Mouse (Mus musculus) stomach, embryonic 15.5 days (tissue): ENCODE results near the gene Grin2c. TPM values are rescaled to one million over a fixed set of nuclear protein-coding genes. Genes with fewer than 3 reads are reported as not detected.

Source experiments
- ATAC-seq: fragments of 200-750 bp; cut with Nextera tagmentation; 2 replicates; pipeline ENCODE4 v1.8.0; 2017; ENCODE audit warnings: low read depth, moderate number of reproducible peaks, moderate TSS enrichment; ENCODE audit not compliant: insufficient read depth, low FRiP score
- H3K27ac ChIP-seq: fragments of 300-500 bp; sonication (generic); 2 replicates; pipeline ENCODE4 v1.5.1; 2015; ENCODE audit warnings: mild to moderate bottlenecking, inconsistent platforms
- H3K27me3 ChIP-seq: fragments of 300-500 bp; sonication (generic); replicated peaks from 2 replicates; pipeline ENCODE4 v1.6.1; 2015; ENCODE audit warnings: inconsistent platforms
- H3K36me3 ChIP-seq: fragments of 300-500 bp; sonication (generic); 2 replicates; pipeline ENCODE4 v1.6.1; 2015; ENCODE audit warnings: inconsistent platforms
- H3K4me1 ChIP-seq: fragments of 300-500 bp; sonication (generic); 2 replicates; pipeline ENCODE4 v1.6.1; 2015; ENCODE audit warnings: inconsistent platforms
- H3K4me2 ChIP-seq: fragments of 300-500 bp; sonication (generic); 2 replicates; pipeline ENCODE4 v1.6.1; 2015; ENCODE audit warnings: mild to moderate bottlenecking, inconsistent platforms
- H3K4me3 ChIP-seq: fragments of 300-500 bp; sonication (generic); replicated peaks from 2 replicates; pipeline ENCODE4 v1.5.1; 2015; ENCODE audit warnings: inconsistent platforms
- H3K9ac ChIP-seq: fragments of 300-500 bp; sonication (generic); 2 replicates; pipeline ENCODE4 v1.6.1; 2015; ENCODE audit warnings: inconsistent platforms
- H3K9me3 ChIP-seq: fragments of 300-500 bp; sonication (generic); 2 replicates; pipeline ENCODE4 v1.6.1; 2016; ENCODE audit warnings: inconsistent platforms
- WGBS: fragments of 180-500 bp; shearing (Covaris S2); methylation state at CpG from one replicate; pipeline ENCODE4 v1.1.7; 2015; 5-methylcytosine and 5-hydroxymethylcytosine counted together
- polyA plus RNA-seq: library from polyadenylated mRNA; unstranded; fragments of >200 nt; fragmentation: Nextera tagmentation; extraction: Ambion mirVana; gene quantifications from 2 replicates; pipeline ENCODE4 v1.2.1, GENCODE M21; 2015

Gene Grin2c
- polyA plus RNA-seq, 1 experiment from 2014 or later = 0.12 TPM

DNA sequence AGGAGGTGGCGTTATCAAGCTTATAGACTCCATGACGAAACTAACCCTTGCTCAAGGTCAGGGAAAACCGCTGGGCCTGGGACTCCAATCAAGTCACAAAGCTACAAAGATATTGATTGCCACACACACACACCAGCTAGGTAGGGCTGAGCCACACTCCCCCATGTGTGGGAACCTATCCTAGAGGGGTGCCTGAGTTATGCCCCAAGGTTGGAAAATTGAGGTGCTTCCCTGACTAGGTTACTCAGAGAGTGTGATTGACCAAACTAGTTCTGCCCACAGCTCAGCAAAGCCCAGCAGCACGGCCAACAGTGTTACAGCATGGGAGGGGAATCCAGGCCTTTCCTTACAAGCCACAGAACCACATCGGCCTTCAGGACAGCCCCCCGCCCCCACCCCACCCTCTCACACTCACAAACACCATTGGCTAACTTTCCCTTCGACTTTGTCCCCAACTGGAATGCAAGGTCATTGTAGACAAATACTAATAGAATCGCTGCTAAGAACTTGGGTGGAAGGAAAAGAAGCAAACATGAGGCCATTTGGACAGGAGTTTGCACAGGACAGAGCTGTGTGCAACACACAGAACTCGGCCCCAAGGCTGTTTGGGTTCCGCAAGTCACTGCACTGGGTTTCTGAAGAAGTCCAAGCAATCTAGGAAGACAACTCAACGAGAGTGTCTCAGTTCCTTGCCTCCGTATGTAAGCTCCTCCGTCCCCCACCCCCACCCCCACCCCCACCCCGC is 25.8 kb upstream of the Grin2c start:
- Histone ChIP-seq H3K27ac (peak overlapping the region; percentile 77), H3K9me3 (no peaks in the 10 kb centered on the region), H3K9ac (no peak overlapping the region), H3K4me1 (peaks cover 20% of the 10 kb centered on the region), H3K4me3 (no peak overlapping the region), H3K36me3 (no peaks in the 10 kb centered on the region), H3K4me2 (no peak overlapping the region), H3K27me3 (no peaks in the 10 kb centered on the region; the same call in none of the 2 replicates)
- WGBS = 40% methylated on average over 14 of the region's 14 CpGs
- no peak; the same call in none of the 2 replicates for ATAC-seq

DNA sequence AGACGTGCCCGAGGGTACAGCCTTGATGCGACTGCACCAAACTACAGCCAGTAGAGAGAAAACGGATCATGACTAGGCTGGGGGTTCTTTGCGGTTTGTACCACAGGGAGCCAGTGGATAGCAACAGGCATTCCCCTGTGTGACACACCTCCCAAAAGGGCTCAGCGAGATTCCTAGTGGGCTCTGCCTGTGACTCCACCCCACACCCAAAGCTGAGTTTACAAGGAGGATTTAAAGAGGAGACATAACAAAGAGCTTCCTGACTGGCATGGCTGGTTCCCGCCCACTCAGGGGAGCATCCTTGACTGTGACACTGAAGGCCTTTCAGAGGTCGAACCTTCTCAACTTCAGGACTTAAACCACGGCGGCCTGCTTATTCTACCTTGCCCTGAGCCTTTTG is 24.5 kb upstream of the Grin2c start:
- WGBS = 70% methylated on average over 10 of the region's 10 CpGs
- ATAC-seq = no peak
- peak overlapping the region; percentile 77 for H3K27ac ChIP-seq

DNA sequence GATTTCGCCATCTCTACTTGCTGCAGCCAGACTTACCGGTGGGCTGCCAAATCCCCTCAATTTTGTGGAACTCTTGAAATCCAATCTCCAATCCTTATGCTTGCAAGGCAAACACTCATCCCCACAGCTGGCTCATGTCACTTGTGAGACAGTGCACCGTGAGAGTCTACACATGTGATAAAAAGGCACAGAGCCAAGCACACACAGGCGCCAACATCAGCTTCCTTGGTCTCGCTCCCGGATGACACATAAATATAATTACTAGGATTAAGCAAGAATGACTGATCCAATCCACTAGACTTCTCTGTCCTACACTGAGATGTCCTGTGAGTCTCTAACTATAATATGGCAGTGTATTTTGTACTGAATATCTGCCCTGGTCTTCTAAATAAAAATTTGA is 23.9 kb upstream of the Grin2c start:
- H3K9ac ChIP-seq = no peak overlapping the region
- H3K9me3 ChIP-seq = no peaks in the 10 kb centered on the region
- peak; percentile 24; the same call in 1 of the 2 replicates for ATAC-seq
- H3K27ac ChIP-seq = peak overlapping the region; percentile 77
- 28% methylated on average over 6 of the region's 6 CpGs for WGBS
- no peak overlapping the region for H3K4me3 ChIP-seq
- H3K36me3 ChIP-seq = no peaks in the 10 kb centered on the region
- H3K27me3 ChIP-seq = no peaks in the 10 kb centered on the region
- no peak overlapping the region for H3K4me2 ChIP-seq
- H3K4me1 ChIP-seq = peaks cover 16% of the 10 kb centered on the region

More for the DNA sequence above, 24.5 kb upstream of the Grin2c start:
- Histone ChIP-seq H3K36me3 (no peaks in the 10 kb centered on the region), H3K9me3 (no peaks in the 10 kb centered on the region), H3K4me2 (no peak overlapping the region), H3K4me1 (peaks cover 16% of the 10 kb centered on the region), H3K4me3 (no peak overlapping the region), H3K9ac (no peak overlapping the region), H3K27me3 (no peaks in the 10 kb centered on the region)

DNA sequence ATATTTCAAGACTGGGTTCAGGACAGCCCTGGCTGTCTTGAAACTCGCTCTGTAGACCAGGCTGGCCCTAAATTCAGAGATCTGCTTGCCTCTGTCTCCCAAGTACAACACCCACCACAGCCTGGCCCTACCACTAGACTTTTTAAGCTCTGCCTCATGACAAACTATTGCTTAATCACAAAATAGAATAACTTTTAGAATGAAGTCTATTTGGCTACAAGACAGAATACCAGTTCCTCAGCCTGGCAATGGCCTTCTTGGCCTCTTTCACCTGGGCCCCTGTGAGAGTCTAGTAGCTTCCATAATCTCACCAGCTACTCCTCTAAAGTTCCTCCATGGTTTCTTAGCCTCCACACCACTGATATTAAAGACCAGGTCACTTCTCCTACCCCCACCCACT is 23.3 kb upstream of the Grin2c start:
- Histone ChIP-seq H3K36me3 (no peaks in the 10 kb centered on the region), H3K27me3 (no peaks in the 10 kb centered on the region), H3K9ac (no peak overlapping the region), H3K4me2 (no peak overlapping the region), H3K4me3 (no peak overlapping the region), H3K27ac (peak overlapping the region; percentile 63), H3K4me1 (peaks cover 16% of the 10 kb centered on the region), H3K9me3 (no peaks in the 10 kb centered on the region)
- WGBS = 89% methylated on average over 1 of the region's 1 CpGs
- ATAC-seq = no peak

DNA sequence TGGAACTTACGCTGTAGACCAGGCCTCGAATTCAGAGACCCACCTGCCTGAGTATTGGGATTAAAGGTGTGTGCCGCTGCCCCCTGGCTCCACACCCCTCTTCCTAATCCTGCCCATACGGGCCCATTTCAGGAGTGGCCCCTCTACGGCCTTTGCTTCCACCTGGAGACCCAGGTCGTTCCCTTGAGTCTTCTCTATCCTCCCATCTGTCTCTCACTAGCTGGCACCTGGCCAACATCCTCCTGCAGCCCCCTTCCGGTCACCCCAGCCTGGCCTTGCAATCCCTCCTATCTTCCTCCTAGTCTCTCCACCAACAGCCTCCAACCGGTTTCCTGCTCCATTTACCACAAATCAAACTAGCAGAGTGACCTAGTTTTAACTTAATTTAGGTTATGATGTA is 22.8 kb upstream of the Grin2c start:
- Histone ChIP-seq H3K4me2 (no peak overlapping the region), H3K4me1 (peaks cover 16% of the 10 kb centered on the region), H3K4me3 (no peak overlapping the region), H3K27ac (0 out of 2 replicates have a peak overlapping the region, but pooled peaks have one; percentile 63), H3K9ac (no peak overlapping the region), H3K9me3 (no peaks in the 10 kb centered on the region), H3K27me3 (no peaks in the 10 kb centered on the region), H3K36me3 (no peaks in the 10 kb centered on the region)
- 64% methylated on average over 8 of the region's 8 CpGs for WGBS
- ATAC-seq = no peak

DNA sequence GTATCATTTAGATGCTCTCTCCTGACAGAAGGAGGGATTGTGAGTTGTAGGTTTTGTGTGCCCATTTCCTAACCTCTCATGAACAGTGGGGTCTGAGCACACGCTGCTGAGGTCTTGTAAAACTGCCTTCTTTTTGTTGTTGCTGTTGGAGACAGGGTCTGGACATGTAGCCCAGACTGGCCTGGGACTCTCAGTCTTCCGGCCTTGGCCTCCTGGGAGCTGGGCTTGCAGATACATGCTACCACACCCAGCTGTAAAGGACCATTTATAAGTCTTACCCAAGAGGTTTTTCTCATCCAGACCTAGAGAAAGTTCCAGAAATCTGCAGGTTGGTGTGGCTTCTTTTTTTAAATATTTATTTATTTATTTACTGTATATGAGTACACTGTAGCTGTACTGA is 21.3 kb upstream of the Grin2c start:
- Histone ChIP-seq H3K4me3 (no peak overlapping the region), H3K27ac (no peak overlapping the region), H3K9ac (no peak overlapping the region), H3K4me2 (no peak overlapping the region), H3K9me3 (no peaks in the 10 kb centered on the region), H3K36me3 (no peaks in the 10 kb centered on the region), H3K27me3 (no peaks in the 10 kb centered on the region), H3K4me1 (peaks cover 19% of the 10 kb centered on the region)
- 90% methylated on average over 2 of the region's 2 CpGs for WGBS
- no peak for ATAC-seq

DNA sequence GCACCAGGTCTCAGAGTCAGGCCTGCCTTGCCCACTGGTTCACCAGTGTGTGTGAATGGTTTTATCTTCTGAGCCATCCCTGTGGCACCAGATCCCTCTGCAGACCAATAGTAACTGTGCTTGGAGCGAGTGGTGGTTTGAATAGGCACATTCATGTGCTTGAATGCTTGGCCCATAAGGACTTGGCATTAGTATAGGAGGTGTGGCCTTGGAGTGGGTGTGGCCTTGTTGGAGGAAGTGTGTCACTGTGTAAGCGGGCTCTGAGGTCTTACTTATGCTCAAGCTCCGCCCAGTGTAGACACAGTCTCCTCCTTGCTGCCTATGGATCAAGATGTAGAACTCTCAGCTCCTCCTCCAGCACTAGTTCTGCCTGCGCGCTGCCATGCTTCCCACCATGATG is 20.3 kb upstream of the Grin2c start:
- WGBS = 85% methylated on average over 5 of the region's 5 CpGs
- no peaks in the 10 kb centered on the region for H3K9me3 ChIP-seq
- H3K4me1 ChIP-seq = peaks cover 20% of the 10 kb centered on the region
- no peaks in the 10 kb centered on the region for H3K36me3 ChIP-seq
- no peak overlapping the region for H3K9ac ChIP-seq
- H3K27ac ChIP-seq = no peak overlapping the region
- H3K4me3 ChIP-seq = no peak overlapping the region
- ATAC-seq = no peak
- no peaks in the 10 kb centered on the region for H3K27me3 ChIP-seq
- H3K4me2 ChIP-seq = no peak overlapping the region

DNA sequence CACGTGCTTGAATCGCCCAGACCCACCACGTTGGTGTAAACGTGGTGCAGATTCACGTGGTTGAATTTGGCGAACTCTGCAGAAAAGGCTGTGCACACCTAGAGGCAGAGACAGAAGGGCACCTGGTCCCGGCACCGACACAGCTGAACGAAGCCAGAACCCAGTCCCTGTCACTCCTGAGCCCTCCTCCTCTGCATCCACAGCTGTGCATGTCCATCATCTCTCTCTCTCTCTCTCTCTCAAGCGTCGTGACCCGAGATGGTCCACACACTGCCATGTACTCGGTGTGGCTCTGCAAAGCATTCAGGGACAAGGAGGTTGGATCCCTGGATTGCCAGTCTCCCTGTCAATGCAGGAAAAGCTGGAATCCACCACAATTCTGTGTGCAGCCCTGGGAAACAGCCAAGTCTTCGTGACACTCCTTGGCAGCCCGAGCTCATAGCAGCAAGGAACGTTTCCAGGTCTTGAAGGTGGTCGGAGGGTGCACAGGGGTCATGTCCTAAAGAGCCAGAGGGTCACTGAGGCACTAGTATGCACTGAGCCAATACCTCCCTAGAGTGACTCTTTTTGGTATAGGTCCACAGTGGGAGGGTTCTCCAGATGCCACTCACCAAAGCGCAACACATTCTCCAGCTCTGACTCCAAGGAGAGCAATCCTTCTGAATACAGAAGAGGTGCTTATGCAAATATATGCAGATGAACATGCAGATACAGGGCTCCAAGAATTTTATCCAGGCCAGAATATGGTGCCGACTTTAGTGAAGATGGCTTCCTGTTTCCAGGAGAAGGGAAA is 19.4 kb upstream of the Grin2c start:
- H3K9ac ChIP-seq = no peak overlapping the region
- no peaks in the 10 kb centered on the region for H3K27me3 ChIP-seq
- 72% methylated on average over 19 of the region's 19 CpGs for WGBS
- peaks cover 16% of the 10 kb centered on the region for H3K4me1 ChIP-seq
- no peak overlapping the region for H3K4me2 ChIP-seq
- H3K36me3 ChIP-seq = no peaks in the 10 kb centered on the region
- H3K27ac ChIP-seq = no peak overlapping the region
- H3K9me3 ChIP-seq = no peaks in the 10 kb centered on the region
- H3K4me3 ChIP-seq = no peak overlapping the region
- no peak for ATAC-seq

DNA sequence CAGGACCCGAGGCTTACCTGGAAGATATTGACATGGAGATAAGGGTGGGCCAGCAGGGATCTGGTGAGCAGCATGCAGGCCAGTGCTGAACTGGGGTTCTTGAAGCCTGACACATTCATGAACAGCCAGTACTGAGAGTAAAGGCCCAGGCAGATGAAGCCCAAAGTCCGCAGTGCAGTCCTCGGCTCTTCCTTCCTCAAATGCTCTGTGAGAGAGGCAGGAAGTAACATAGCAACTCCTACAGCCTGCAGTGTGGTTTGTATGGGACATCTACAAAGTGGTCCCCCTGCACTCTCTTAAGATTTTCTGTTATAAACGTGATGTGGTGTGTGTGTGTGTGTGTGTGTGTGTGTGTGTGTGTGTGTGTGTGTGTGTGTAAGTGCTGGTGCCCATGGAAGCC is 18.2 kb upstream of the Grin2c start:
- Histone ChIP-seq H3K4me1 (0 out of 2 replicates have a peak, but pooled peaks cover 7% of the 10 kb centered on the region), H3K4me2 (no peak overlapping the region), H3K9me3 (no peaks in the 10 kb centered on the region), H3K27me3 (no peaks in the 10 kb centered on the region), H3K4me3 (no peak overlapping the region), H3K9ac (no peak overlapping the region), H3K27ac (no peak overlapping the region), H3K36me3 (no peaks in the 10 kb centered on the region)
- WGBS = 58% methylated on average over 4 of the region's 4 CpGs
- ATAC-seq = no peak

DNA sequence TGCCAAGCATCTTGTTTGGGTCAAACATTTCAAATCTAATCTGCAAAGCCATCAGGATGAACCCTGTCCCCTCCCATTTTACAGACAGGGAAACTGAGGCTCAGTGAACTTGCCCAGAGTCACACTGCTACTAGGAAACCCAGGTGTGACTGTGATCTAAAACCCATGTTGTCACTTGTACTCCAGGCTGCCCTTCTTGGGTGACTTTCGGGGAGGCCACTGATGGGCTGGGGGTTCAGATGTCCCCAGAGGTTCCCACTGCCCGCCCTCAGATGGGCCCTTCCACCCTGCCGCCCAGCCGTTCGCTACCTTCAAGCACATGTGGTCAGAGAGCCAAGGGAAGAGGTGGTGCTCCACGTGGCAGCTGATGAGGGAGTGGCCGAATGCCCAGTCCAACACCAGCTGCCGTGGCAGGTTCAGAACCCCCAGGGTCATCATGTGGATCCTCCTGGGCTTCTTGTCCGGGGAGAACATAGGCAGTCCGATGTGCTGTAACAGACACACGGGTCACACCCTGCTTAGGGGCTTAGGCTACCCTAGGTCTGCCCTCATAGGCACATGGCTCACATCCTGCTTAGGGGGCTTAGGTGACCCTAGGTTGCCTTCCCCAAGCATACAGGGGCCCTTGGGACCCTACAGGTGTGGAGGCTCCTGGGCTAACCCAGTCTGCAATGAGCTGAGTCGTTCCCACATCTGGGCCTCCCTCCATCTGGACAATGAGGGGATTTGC is 17.0 kb upstream of the Grin2c start:
- H3K9me3 ChIP-seq = no peaks in the 10 kb centered on the region

DNA sequence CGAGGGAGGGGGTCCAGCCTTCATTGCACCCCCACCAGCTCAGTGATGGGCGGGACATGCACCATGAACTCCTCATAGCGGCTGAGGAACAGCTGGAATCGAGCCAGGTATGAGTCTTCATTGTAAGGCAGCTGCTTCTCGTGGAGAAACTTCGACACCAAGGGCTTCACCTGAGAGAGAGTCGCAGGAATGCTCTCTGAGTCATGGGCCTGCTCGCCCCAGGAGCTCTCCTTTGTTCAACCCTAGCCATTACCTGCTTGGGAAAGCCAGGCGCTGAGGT is 16.4 kb upstream of the Grin2c start:
- H3K27me3 ChIP-seq = no peaks in the 10 kb centered on the region
- no peak overlapping the region for H3K4me3 ChIP-seq
- no peaks in the 10 kb centered on the region for H3K36me3 ChIP-seq
- WGBS = 64% methylated on average over 9 of the region's 9 CpGs
- H3K4me2 ChIP-seq = no peak overlapping the region
- 0 out of 2 replicates have a peak, but pooled peaks cover 4% of the 10 kb centered on the region for H3K4me1 ChIP-seq
- H3K27ac ChIP-seq = no peak overlapping the region; the same call in 1 of the 2 replicates
- no peak overlapping the region for H3K9ac ChIP-seq
- no peak for ATAC-seq
- H3K9me3 ChIP-seq = no peaks in the 10 kb centered on the region

More for the DNA sequence above, 17.0 kb upstream of the Grin2c start:
- no peak for ATAC-seq
- no peaks in the 10 kb centered on the region for H3K36me3 ChIP-seq
- no peak overlapping the region for H3K4me3 ChIP-seq
- 84% methylated on average over 12 of the region's 12 CpGs for WGBS
- no peak overlapping the region for H3K27ac ChIP-seq
- no peaks in the 10 kb centered on the region for H3K27me3 ChIP-seq
- no peak overlapping the region for H3K9ac ChIP-seq
- H3K4me1 ChIP-seq = 0 out of 2 replicates have a peak, but pooled peaks cover 4% of the 10 kb centered on the region
- H3K4me2 ChIP-seq = no peak overlapping the region
